Mouse (Mus musculus) B cell, adult 2 months (primary cell): ENCODE measurements around the gene Fermt2.
"Not testable (repeated sequence)": the region's sequence is repeated elsewhere in the genome, so short reads cannot be mapped to it uniquely, and the experiment has no call there.

Source experiments
- DNase-seq, 2 experiments: peaks; one replicate each; pipeline ENCODE4 v3.0.0; 2022

Gene Fermt2

DNA sequence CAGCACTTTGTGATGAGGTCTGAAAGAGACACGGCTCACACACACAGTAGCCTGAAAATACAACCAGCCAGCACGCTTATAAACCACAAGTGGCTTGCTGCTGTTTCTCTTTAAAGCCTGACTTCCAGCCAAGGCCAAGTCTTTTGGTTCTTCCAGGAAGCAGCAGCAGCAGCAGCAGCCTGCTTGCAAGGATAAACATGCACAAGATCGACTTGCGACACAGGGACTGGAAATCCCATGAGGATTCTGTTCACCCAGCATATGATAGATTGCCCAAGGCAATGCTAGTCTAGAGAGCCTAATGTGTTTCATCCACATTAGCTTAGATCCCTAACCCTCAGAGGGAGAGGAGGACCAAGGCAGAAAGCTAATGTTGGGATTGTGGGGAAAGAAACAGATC is 22.0 kb downstream of the Fermt2 start:
- DNase-seq, result no peak

DNA sequence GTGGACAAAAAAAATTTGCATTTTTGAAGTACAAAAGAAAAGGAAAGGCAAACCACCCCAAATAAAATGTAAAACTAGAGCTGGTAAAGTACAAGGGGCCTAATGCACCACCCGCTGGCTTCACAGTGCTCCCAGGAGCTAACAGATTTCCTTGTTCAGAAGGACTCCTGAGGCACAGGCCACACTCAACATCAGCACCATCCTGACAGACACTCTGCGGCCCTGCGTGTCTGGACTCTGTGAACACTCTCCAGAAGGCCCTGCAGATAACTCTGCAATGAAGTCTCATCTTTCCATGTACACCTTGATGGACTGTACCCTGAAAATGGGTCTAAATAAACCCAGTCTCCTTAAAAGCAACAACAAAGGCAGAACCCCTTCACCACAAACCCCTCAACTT is 22.5 kb downstream of the Fermt2 start:
- DNase-seq, result no peak

DNA sequence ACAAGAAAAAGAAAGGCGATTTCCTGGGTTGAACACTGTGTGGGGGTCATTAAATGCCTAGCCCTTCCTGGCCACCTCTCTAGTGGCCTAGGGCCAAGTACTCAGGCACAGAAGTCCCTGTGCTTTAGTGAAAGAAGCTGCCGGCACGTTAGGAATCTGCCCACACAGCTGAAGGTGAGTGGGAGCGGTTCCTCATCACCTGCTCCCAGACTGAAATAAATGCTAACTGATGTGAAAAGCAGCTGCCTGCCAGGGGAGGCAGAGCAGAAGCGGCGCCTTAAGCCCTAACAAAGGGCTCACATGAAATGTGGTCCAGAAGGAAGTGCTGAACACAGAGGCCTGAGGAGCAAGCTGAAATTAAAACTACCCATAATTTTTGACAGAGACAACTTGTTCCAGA is 22.9 kb downstream of the Fermt2 start:
- no peak for DNase-seq

DNA sequence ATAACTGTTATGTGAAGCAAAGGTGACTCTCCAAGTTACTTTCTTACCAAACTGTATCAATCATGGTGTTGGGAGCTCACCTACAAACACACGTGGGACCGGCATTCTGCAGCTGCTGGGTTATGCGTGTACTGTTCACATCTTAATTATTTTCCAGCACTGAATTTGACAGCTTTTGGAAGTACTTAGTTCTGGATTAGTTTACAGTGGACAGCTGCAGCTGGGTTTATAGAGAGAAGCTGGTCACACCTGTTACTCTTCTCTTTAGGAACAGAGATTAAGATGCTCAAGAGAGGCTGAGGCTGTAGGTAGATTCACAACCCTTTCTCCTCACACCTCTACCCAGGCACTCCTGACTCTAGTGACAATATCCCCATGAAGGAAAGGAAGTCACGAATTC is 23.8 kb downstream of the Fermt2 start:
- no peak for DNase-seq

DNA sequence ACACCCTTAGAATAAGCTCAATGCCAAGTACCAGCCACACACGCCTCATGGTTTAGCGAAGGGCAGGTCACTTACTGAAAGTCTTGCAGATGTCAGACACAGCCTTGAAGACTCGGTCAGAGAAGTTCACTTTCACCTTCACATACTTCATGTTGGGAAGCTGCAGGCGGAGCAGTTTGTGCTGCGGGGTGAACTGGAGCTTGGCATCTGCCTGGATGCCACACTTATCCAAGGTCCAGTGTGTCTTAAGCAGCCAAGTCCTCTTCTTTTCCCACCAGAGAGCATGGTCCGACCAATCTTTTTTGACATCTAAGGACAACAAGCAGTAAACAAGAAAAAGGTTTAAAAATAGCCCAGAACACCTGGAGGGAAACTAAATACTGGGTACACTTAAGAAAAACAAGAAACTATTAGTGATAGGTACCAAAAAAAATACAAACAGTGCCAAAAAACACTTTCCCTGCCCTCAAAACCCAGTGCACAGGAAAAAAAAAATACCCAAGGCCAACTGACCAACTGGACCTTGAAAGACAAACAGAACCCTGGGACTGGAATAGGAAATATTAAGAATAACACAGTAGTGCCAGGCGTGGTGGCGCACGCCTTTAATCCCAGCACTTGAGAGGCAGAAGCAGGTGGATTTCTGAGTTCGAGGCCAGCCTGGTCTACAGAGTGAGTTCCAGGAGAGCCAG is 25.4 kb downstream of the Fermt2 start:
- DNase-seq, result no peak

DNA sequence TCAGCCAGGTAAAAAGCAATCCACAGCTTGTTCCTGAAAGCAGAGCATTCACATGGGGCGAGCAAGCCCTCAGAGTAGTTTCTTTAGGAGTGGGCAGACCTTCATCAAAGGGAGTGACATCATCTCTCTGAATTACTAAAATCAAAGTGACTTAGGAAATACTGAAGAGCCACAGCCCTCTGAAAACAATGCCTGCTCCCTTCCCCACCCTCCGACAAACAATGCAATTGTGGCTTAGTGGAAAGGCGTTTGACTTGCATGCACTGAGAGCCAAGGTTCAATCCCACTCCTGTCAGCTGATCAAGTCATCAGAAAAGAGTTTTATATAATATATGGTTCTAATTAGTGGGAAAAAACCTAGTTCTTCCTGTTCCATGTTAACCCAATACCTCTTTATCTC is 26.0 kb downstream of the Fermt2 start:
- no peak for DNase-seq

DNA sequence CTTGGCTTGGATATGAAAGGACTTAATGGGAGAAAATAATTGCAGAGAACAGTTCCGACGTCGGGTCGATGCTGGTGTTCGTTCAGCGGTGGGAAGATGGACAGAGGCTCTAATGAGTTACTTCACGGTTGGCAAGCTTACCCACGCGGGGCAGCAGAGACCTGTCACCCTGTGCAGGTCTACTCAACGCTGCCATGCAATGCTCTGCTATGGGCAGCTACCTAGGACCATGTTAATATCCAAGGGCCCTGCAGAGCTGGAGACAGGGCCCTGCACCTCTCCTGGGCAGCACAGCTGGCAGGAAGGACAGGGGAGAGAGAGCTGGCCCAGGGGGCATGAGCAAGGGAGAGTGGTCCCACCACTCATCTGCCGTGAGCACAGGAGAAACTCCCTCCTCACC is 29.9 kb downstream of the Fermt2 start:
- no peak for DNase-seq

DNA sequence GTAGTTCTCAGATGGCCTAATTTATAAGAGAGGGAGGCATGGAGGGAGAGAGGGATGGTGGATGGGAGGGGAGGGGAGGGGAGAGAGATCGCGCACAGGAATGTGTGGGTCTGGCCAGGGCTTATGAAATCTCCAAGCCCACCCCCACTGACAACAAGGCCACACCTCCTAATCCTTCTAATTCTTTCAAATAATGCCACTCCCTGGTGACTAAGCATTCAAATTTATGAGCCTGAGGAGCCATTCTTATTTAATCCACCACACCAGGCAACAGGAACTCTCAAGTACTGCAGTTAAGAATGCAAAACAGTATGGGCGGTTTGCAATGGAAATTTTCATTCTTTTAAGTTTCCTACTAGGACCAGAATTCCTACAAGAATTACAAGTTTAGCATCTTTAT is 32.8 kb downstream of the Fermt2 start:
- DNase-seq, result no peak

DNA sequence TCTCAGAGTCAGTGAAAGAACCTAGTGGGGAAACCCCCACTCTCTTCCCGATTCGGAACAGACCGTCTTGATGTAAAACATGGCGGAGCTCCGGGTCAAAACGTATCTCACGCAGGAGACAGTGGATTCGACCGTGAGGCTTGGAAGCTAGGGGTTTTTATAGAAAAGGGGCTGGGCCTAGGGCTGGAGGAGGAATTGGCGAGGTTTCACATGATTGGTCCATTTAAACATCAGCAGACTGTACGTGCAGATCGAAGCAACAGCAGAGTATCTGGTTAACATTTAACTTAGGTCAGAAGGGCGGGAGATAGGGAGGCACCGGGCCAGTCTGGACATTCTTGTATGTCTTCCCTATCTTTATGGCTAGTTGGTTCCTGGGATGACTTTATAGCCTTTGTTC is 34.1 kb downstream of the Fermt2 start:
- not testable (repeated sequence) for DNase-seq

DNA sequence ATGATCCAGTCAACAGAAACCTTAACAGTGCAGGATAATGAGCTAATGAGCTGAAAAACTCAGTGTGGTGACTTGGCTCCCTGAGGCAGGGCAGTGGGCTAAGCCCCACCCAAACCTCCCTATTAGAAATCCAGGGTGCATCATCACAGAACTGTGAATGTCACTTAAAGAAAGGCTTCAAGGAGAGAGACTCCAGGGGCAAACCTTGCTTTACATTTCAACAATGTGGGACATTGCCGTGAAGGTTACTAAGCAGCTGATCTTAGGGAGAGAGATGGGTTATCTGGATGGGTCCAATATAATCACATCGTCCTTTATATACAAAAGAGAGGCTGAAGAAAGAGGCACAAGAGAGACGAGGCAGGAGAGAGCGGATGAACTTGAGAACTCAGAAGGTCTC is 36.0 kb downstream of the Fermt2 start:
- no peak for DNase-seq

DNA sequence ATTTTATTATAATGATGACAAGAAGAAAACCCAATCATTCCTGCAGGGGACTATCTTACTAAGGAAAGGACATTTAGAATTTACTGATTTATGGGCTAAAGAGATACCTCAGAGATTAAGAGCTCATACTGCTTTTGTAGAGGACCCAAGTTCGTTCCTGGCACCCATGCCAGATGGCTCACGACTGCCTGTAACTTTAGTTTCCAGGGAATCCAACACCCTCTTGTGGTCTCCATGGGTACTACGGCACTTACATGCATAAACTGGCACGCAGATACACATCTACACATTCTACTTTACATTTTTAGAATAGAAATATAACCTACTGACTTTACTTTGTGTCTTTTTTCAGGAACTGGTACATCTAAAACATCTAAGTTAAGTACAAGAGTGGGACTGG is 37.2 kb downstream of the Fermt2 start:
- no peak for DNase-seq

DNA sequence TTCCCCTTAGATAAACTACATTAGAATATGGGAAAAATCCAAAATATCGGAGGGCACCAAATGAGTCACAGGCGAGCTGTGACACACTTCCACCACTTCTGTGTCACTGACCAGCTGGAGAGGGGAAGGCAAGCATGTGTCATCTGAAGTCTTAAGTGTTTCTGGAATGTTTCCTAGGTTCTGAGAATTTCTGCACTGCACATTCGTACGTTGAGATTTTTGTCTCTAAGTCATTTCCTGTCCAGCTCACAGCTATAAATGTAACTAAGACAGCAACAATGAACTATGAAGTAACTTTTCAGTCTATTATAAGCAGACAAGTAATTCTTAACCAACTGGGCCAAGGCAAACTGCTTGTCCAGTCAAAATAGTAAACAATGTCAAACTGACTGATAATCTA is 37.9 kb downstream of the Fermt2 start:
- no peak for DNase-seq

DNA sequence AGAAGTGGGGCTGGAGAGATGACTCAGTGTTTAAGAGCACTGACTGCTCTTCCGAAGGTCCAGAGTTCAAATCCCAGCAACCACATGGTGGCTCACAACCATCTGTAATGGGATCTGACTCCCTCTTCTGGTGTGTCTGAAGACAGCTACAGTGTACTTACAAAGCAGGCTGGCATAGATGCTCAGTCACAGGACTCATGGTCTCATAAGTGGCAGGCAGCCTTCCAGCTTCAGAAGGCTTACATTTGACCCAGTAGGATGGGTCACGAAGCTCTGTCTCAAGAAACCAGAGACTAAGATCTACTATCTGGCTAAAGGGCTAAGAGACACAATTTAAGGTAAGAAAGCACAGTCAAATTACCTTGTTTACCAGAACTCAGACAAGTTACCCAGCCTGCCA is 42.7 kb downstream of the Fermt2 start:
- not testable (repeated sequence) for DNase-seq

DNA sequence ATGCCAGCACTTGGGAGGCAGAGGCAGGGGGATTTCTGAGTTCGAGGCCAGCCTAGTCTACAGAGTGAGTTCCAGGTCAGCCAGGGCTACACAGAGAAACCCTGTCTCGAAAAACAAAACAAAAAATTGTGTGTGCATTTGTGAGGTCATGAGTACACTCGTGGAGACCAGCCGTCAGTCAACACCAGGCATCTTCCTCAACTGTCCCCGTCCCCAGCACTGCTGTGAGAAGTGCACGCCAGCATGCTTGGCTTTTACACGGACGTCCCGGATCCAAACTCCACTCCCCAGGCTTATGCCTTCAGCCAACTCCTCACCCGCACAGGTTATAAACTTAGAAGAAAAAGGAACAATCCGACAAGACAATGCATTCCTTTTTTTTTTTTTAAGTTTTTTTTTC is 46.6 kb downstream of the Fermt2 start:
- not testable (repeated sequence) for DNase-seq

DNA sequence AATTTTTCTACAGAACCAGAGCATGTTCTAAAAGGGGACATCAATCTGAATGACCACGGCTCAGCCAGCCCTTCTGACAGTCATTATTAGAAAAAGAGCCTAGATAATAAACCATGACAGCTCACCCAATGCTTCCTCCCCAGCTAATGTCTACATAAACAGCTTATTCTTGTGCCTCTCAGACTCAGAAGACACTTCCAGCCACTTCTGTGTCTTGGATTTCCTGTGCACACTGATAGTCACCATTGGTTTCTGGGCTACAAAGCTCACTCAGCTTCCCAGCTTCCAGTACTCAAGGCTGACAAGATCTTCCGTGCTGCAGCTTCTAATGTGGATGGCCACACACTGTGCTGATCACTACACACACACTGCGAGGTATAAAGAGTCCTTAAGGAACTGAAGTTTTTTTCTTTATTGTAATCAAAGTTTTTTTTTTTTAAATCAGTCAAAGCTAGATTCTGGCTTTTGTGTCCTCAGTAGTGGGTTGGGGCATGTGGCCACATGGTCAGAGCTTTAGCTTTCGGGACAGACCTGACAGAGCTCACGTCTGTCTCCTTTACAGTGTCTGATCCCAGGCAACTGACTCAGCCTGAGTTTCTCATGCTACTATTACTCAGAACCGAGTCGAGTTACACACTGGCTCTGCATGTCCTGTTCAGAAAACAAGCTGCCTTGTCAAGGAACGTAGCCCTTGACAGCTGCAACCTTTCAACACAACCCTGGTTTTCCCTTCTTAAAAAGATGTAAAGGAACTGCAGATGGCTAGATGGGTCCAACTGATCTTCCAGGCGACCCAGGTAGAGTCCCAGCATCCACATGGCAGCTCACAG is 50.7 kb downstream of the Fermt2 start:
- no peak for DNase-seq

DNA sequence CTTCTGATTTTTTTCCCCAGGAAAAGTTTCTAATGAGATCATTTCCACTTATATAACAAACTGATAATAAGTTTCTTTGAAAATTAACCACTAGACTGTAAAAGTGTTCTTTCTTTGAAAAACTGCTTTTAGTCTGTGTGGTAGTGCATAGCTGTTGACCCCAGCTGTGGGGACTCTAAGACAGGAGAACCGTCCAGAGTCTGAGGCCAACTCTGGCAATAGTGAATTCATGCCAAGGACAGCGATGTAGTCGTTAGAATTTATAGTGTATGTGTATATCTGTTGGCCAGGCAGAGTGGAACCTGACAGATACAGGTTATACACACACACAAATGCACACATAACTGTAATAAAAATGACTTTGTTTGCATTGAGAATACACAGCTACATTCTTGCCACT is 51.4 kb downstream of the Fermt2 start:
- DNase-seq, result no peak

DNA sequence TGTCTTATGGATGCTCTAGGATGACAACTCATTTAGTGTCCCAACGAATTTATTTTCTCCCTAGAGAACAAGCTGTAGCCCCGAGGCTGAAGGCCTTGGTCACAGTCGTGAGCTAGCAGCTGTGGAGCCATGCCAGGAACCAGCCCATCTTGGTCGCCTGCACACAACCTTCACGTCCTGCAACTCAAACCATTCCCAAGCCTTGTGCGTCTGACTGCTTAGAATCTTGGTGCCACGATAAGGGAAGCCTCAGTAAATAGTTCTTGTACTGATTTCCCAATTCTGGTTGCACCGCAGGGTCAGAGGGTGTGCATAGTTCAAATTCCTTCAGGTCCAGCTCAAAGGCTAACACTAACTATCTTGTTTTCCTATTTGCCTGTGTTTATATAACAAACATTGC is 52.3 kb downstream of the Fermt2 start:
- no peak for DNase-seq

DNA sequence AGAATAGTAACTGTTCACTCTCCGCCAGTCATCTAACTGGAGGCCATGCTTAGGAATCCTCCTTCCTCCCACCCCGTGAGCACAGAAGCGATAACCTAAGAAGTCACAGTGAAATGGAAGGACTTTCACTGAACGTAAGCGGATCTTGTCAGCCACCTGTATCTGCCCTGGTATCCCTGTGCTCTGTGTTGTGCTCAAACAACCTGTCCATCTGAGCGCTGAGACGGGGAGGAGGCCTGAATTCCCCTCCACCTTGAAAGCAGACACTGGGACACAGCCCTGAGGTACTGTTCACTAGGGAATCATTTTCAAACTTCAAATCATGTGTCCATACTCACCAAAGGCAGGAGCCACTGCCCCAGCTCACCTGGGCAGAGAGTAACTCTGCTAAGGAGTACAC is 52.9 kb downstream of the Fermt2 start:
- DNase-seq, result no peak

DNA sequence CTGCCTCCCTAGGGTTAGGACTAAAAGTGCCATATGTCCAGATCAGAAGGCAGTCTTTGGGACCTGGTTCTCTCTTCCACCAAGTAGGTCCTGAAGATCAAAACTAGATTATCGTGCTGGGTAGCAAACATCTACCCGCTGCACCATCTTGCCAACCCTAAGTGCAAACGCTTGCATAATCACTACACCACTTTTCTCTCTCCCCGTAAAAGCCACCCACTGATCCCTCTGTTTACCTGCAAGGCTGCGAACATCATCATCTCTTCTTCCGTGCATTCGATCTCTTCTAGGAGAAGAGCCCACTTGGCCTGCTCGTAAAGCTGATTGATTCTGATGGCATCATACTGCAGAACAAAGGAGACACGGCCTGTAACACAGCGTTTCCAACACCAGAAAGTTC is 57.4 kb downstream of the Fermt2 start:
- DNase-seq, result no peak

DNA sequence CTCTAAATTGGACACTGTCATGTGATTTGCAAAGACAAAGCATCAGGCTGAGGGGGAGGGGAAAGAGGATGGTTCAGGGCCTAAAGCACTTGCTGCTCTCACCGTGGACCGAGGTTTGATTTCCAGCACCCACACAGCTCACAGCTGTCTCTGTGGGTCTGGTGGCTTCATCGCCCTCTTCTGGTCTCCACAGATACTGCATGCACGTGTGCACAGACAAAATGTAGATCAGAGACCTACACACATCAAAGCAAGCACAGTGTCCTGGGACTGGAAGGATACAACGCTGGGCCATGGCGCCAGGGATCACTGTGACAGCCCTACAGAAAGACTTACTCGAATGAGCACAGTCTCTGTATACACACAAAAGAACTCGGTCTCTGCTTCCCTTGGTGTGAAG is 60.5 kb downstream of the Fermt2 start:
- DNase-seq, result no peak

DNA sequence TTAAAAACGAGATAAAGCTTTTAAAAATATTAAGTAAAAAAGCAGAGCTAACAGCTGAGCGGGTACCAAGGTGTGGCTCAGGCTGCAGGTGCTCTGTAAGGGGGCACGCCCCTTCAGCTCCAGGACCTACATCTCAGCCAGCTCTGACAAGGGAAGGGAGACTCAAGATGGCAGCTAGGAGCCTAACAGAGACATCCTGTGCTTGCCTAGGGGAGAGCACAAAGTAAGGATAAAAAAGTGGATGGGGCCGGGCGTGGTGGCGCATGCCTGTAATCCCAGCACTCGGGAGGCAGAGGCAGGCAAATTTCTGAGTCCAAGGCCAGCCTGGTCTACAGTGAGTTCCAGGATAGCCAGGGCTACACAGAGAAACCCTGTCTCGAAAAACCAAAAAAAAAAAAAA is 63.5 kb downstream of the Fermt2 start:
- not testable (repeated sequence) for DNase-seq

DNA sequence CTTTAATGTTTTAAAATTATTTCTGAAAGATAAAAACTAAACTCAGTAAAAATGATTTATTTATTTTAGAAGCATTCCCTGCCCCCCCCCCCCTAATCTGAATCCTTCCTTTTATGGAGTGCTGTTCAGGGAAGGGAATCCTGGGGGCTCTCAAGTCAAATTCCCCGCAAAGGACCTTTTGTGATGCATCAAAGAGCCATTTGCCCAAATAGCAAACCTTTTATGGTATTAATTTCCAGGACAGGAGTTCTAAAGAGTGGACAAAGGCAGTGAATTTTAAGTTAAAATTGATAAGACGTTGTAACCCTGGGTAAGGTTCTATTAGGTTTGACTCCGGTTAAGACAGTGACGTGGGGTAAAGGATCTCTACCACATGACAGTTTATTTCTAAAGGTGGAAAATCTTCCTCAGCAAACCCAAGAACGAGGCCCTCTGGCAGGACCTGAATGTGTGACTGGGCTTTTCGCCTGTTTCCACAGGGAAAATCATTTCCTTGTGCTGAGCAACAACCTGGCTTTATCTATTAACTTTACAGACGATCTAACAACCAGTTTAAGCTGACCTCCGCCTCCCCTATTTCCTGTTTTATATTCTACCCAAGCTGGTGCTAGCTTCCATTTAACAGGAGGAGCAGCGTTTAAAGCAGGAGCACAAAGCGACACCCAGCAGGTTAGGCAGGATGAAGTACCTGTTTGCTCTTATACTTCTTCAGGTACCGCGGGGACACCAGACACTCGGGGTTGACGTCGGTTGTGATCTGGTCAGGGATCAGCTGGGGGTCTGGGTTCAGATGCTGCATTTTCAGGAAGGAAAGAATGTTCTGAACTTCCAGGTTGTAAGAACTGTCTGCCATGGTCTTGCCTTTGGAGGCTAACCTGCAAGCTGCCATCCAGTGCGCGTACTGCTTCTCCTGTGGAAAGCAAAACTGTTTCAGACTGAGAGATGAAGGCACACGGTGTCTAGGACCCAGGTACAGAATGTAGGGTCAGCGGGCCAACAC is 65.6 kb downstream of the Fermt2 start:
- no peak for DNase-seq

DNA sequence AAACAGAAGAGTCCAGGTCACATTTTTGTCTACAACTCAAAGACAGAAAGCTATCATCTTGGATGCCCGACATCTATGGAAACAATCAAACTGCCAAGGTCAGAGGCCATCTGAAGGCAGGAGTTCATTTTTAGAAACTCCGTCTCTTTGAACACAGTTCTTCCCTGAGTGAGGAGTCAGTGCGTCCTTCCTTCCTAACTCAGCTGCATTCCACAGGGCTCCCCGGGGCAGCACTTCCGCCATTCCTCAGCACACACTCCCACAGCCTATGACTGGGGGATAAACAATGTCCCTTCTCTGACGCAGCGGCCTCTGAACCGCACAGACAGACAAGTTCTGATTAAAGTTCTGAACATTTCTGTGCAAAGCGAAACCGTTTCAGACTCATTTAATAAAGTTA is 66.3 kb downstream of the Fermt2 start:
- DNase-seq, result no peak
